ENCODE assay signal across 8 mouse cellular contexts in the genomic region with DNA sequence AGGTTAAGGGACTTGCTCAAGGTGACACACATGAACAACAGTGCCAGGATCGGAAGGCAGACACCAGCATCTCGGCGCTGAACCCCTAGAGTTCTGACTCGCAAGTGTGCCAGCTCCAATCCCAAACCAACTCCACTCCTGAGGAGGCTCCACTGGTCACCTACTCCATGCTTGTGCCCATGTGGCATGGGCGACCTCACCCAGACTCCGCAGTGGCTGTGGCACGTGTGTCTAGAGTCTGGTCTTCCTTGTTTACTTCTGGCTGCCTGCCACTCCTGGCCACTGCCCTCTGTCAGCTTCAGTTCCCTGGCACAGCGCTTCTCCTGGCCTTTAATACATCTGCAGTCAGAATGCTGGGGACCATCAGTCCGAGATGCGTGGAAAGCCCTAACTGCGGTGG. TPM values are rescaled to one million over a fixed set of nuclear protein-coding genes. Genes with fewer than 3 reads are reported as not detected.
A peak's percentile ranks its signal among the peaks of the same experiment; 100 is the strongest.
DNase-seq lines count a peak whose midpoint lies in the region; ATAC-seq and TF ChIP-seq lines count a peak whose summit lies in the region.

No protein-coding gene starts in this region.

- peak; percentile 8; the same call in 1 of the 2 replicates for ATAC-seq in lung, embryonic 16.5 days (ENCODE audit: low read depth)

- no peaks in the 10 kb centered on the region for H3K36me3 ChIP-seq in spleen, adult 2 months (ENCODE audit: control insufficient read depth, insufficient read depth, low read length)
- peaks cover 3% of the 10 kb centered on the region; the same call in 1 of the 2 replicates for H3K36me3 ChIP-seq in heart, adult 2 months (ENCODE audit: control insufficient read depth, insufficient read depth, low read length)
- H3K36me3 ChIP-seq in lung, embryonic 16.5 days (ENCODE audit: control insufficient read depth, insufficient read depth, low read length), result no peaks in the 10 kb centered on the region

- no peaks in the 10 kb centered on the region for H3K79me2 ChIP-seq in heart, adult 2 months (replicated peaks; ENCODE audit: control insufficient read depth, insufficient read depth, low read length)

- H3K9me3 ChIP-seq in lung, embryonic 16.5 days (ENCODE audit: control insufficient read depth, low read length), result peaks cover 5% of the 10 kb centered on the region; the same call in 1 of the 2 replicates

- H3K9ac ChIP-seq in heart, adult 2 months (ENCODE audit: low read depth, low read length), result peak overlapping the region; percentile 40
- H3K9ac ChIP-seq in lung, embryonic 16.5 days (ENCODE audit: low read length), result peak overlapping the region; percentile 55

- H3K27me3 ChIP-seq in spleen, adult 2 months (ENCODE audit: control insufficient read depth, insufficient read depth, low read length), result no peaks in the 10 kb centered on the region
- H3K27me3 ChIP-seq in heart, adult 2 months (ENCODE audit: control insufficient read depth, insufficient read depth, low read length), result no peaks in the 10 kb centered on the region
- peaks cover 8% of the 10 kb centered on the region; the same call in 1 of the 2 replicates for H3K27me3 ChIP-seq in lung, embryonic 16.5 days (ENCODE audit: control insufficient read depth, insufficient read depth, low read depth, low read length)

- H3K4me2 ChIP-seq in lung, embryonic 16.5 days (ENCODE audit: low read depth, low read length), result peak overlapping the region; percentile 97

- intact Hi-C loops in heart, adult 2 months (cut with DNase I), result loop anchor here (5.0 kb wide), 2 partner anchors 42 to 122 kb away; no protein-coding TSS in a partner anchor

- WGBS in spleen, adult 2 months, result 52% methylated on average over 11 of the region's 11 CpGs
- WGBS in heart, adult 2 months, result 18% methylated on average over 11 of the region's 11 CpGs
- 12% methylated on average over 11 of the region's 11 CpGs for WGBS in lung, embryonic 16.5 days

- H3K27ac ChIP-seq in spleen, adult 2 months (ENCODE audit: insufficient read depth, low read length), result peak overlapping the region; percentile 34; the same call in 1 of the 2 replicates
- H3K27ac ChIP-seq in heart, adult 2 months, result peak overlapping the region; percentile 81
- peak overlapping the region; percentile 48 for H3K27ac ChIP-seq in lung, embryonic 16.5 days (ENCODE audit: low read length)

- TF ChIP-seq POLR2A in spleen, adult 2 months (IDR thresholded peaks at IDR 0.05; ENCODE audit: low read depth, low read length), result no peak
- TF ChIP-seq POLR2A in heart, adult 2 months (IDR thresholded peaks at IDR 0.05; ENCODE audit: insufficient read depth, low read depth, low read length), result no peak

- H3K4me1 ChIP-seq in spleen, adult 2 months (ENCODE audit: control insufficient read depth, insufficient read depth, insufficient read length), result peaks cover 18% of the 10 kb centered on the region; the same call in 1 of the 2 replicates
- peaks cover 15% of the 10 kb centered on the region for H3K4me1 ChIP-seq in heart, adult 2 months (ENCODE audit: control insufficient read depth, insufficient read depth, low read length)
- H3K4me1 ChIP-seq in lung, embryonic 16.5 days (replicated peaks; ENCODE audit: control insufficient read depth, insufficient read depth, low read length), result peaks cover 32% of the 10 kb centered on the region

- TF ChIP-seq EP300 in heart, adult 2 months (IDR thresholded peaks at IDR 0.05; ENCODE audit: insufficient read depth, low read depth, low read length), result peak; percentile 13; the same call in 1 of the 2 replicates

- no peak for DNase-seq in spleen, adult 2 months (ENCODE audit: low read depth in 1 of 2, low spot score in 2 of 2)
- no peak for DNase-seq in spleen, adult 18-20 months
- DNase-seq in cerebellum, postnatal 10 days, result peak; percentile 87 to 88
- peak; percentile 49 to 61 for DNase-seq in heart, adult 2 months
- DNase-seq in kidney, adult 9 months, result peak; percentile 71
- peak; percentile 46 for DNase-seq in right cerebral cortex, postnatal 4 days
- DNase-seq in layer of hippocampus, adult 9-10 months (ENCODE audit: low spot score), result no peak

- no peak for TF ChIP-seq CTCF in spleen, adult 2 months (IDR thresholded peaks at IDR 0.05; ENCODE audit: extremely low read depth, insufficient read depth, insufficient read length, insufficient replicate concordance)
- TF ChIP-seq CTCF in heart, adult 2 months (IDR thresholded peaks at IDR 0.05), result peak; percentile 23; the same call in 1 of the 2 replicates

- no peak overlapping the region; the same call in 1 of the 2 replicates for H3K4me3 ChIP-seq in spleen, adult 2 months (ENCODE audit: extremely low read depth, insufficient read depth, insufficient read length)
- peak overlapping the region; percentile 61 for H3K4me3 ChIP-seq in heart, adult 2 months
- H3K4me3 ChIP-seq in lung, embryonic 16.5 days (ENCODE audit: low read length), result peak overlapping the region; percentile 79

RNA-seq across cellular contexts. Expression of gene Gfod1, which starts 0.7 kb away (rescaled TPM):
- 2.8 and 3.5 TPM in 2 replicates for polyA plus RNA-seq in spleen, adult 2 months (2012; rRNA removed)
- total RNA-seq in heart, adult 2 months (2021), result 10 to 100 TPM; 33.7 to 34.1 TPM
- polyA plus RNA-seq in heart, adult 2 months (2012; rRNA removed), result 9.5 and 19.2 TPM in 2 replicates
- 0.89 and 1.2 TPM in 2 replicates for polyA plus RNA-seq in lung, embryonic 16.5 days (2015; fragmentation: Nextera tagmentation; extraction: Ambion mirVana)

Comparison
In these comparisons a context has a peak if more than half of its experiments do, and no peak if none do; other contexts are left out.
1. DNase-seq: peak in cerebellum, postnatal 10 days (2 of 2), heart, adult 2 months (2 of 2), kidney, adult 9 months (single experiment) and right cerebral cortex, postnatal 4 days (single experiment); none in spleen, adult 2 months (0 of 2), spleen, adult 18-20 months (0 of 2) and layer of hippocampus, adult 9-10 months (single experiment).
2. Peak in every context shown above with its lines, with median percentiles within 50 percentile points of each other: H3K27ac ChIP-seq.